9 mouse cellular contexts compared by ENCODE assay signal in genomic region chr16:20958905-20959304, GRCm38 (mm10).
DNase-seq lines count a peak whose midpoint lies in the region; ATAC-seq and TF ChIP-seq lines count a peak whose summit lies in the region.
"Had no signal": no experiment of that assay in that cellular context is flagged by ENCODE, and none has a peak within 500 bp of the region (broad histone marks: within the 10 kb centered on the region; RNA-seq: fewer than 3 reads in every experiment).

No protein-coding gene starts in this region.

- intact Hi-C loops in heart, postnatal 14 days (cut with DNase I): no loop called here

- no peak for TF ChIP-seq EP300 in lung, postnatal 0 days (IDR thresholded peaks at IDR 0.05)
- TF ChIP-seq EP300 in liver, postnatal 0 days (IDR thresholded peaks at IDR 0.05; ENCODE audit: low read depth): no peak

- H3K4me3 ChIP-seq in embryonic facial prominence, embryonic 15.5 days (replicated peaks): no peak overlapping the region
- H3K4me3 ChIP-seq in lung, postnatal 0 days (ENCODE audit: low read depth, low read length): no peak overlapping the region
- H3K4me3 ChIP-seq in liver, postnatal 0 days (ENCODE audit: low read depth, low read length): no peak overlapping the region

- 44% methylated on average over 10 of the region's 10 CpGs for WGBS in embryonic facial prominence, embryonic 15.5 days
- 33% methylated on average over 10 of the region's 10 CpGs for whole genome bisulfite sequencing in lung, postnatal 0 days
- WGBS in liver, postnatal 0 days (ENCODE audit: insufficient replicate concordance): 68% methylated on average over 10 of the region's 10 CpGs

- H3K9ac ChIP-seq in embryonic facial prominence, embryonic 15.5 days: no peak overlapping the region
- no peak overlapping the region for H3K9ac ChIP-seq in lung, postnatal 0 days (replicated peaks; ENCODE audit: low read depth)
- H3K9ac ChIP-seq in liver, postnatal 0 days (replicated peaks): no peak overlapping the region

- peak overlapping the region; percentile 83 for H3K27ac ChIP-seq in embryonic facial prominence, embryonic 15.5 days (replicated peaks)
- H3K27ac ChIP-seq in lung, postnatal 0 days (ENCODE audit: low read length): no peak overlapping the region
- no peak overlapping the region for H3K27ac ChIP-seq in liver, postnatal 0 days (ENCODE audit: low read depth)
- H3K27ac ChIP-seq: kidney, postnatal 0 days had no signal

- no peak overlapping the region; the same call in 1 of the 2 replicates for H3K4me2 ChIP-seq in embryonic facial prominence, embryonic 15.5 days (replicated peaks)
- no peak overlapping the region for H3K4me2 ChIP-seq in lung, postnatal 0 days (replicated peaks; ENCODE audit: low read depth, low read length)
- no peak overlapping the region for H3K4me2 ChIP-seq in liver, postnatal 0 days (ENCODE audit: low read depth, low read length)

- 0 out of 2 replicates have a peak, but pooled peaks cover 3% of the 10 kb centered on the region for H3K4me1 ChIP-seq in embryonic facial prominence, embryonic 15.5 days
- no peaks in the 10 kb centered on the region for H3K4me1 ChIP-seq in lung, postnatal 0 days (ENCODE audit: insufficient read depth, low read depth, low read length)
- no peaks in the 10 kb centered on the region for H3K4me1 ChIP-seq in liver, postnatal 0 days (ENCODE audit: insufficient read depth)

- H3K9me3 ChIP-seq in embryonic facial prominence, embryonic 15.5 days (replicated peaks): no peaks in the 10 kb centered on the region
- no peaks in the 10 kb centered on the region for H3K9me3 ChIP-seq in lung, postnatal 0 days (ENCODE audit: low read length)
- no peaks in the 10 kb centered on the region for H3K9me3 ChIP-seq in liver, postnatal 0 days (ENCODE audit: low read length)

- no peak for TF ChIP-seq CTCF in lung, postnatal 0 days (IDR thresholded peaks at IDR 0.05)
- TF ChIP-seq CTCF in liver, postnatal 0 days (IDR thresholded peaks at IDR 0.05; ENCODE audit: low read depth): no peak

- no peak for ATAC-seq in embryonic facial prominence, embryonic 15.5 days (ENCODE audit: insufficient number of reproducible peaks, low FRiP score, low TSS enrichment, low read depth)
- ATAC-seq in lung, postnatal 0 days: peak; percentile 64
- no peak for ATAC-seq in liver, postnatal 0 days

- H3K36me3 ChIP-seq in embryonic facial prominence, embryonic 15.5 days: no peaks in the 10 kb centered on the region
- H3K36me3 ChIP-seq in lung, postnatal 0 days (ENCODE audit: insufficient read depth, low read length): no peaks in the 10 kb centered on the region
- H3K36me3 ChIP-seq in liver, postnatal 0 days (replicated peaks; ENCODE audit: insufficient read depth, low read length): no peaks in the 10 kb centered on the region

- H3K27me3 ChIP-seq in embryonic facial prominence, embryonic 15.5 days: no peaks in the 10 kb centered on the region
- no peaks in the 10 kb centered on the region for H3K27me3 ChIP-seq in lung, postnatal 0 days (replicated peaks; ENCODE audit: insufficient read depth, low read length)
- H3K27me3 ChIP-seq in liver, postnatal 0 days (ENCODE audit: insufficient read depth, low read length): no peaks in the 10 kb centered on the region

- peak; percentile 3 for DNase-seq in layer of hippocampus, adult 9-11 months
- no peak for DNase-seq in layer of hippocampus, adult 9-10 months (ENCODE audit: low spot score)
- peak; percentile 3 for DNase-seq in ZHBTc4 (ENCODE audit: low read depth, low spot score)
- DNase-seq in lung, postnatal 0 days (ENCODE audit: low spot score): peak; percentile 26
- no peak for DNase-seq in liver
- no peak for DNase-seq in heart, postnatal 14 days
- no peak for DNase-seq in liver, postnatal 0 days

Comparison
In these comparisons a context has a peak if more than half of its experiments do, and no peak if none do; other contexts are left out.
1. DNase-seq: peak in layer of hippocampus, adult 9-11 months (single experiment), ZHBTc4 (single experiment) and lung, postnatal 0 days (single experiment); none in layer of hippocampus, adult 9-10 months (single experiment), liver (single experiment), heart, postnatal 14 days (0 of 2) and liver, postnatal 0 days (single experiment).